Mouse (Mus musculus): ENCODE data around the gene D430042O09Rik.
"Not testable (repeated sequence)": the region's sequence is repeated elsewhere in the genome, so short reads cannot be mapped to it uniquely, and the experiment has no call there.

Gene D430042O09Rik

DNA sequence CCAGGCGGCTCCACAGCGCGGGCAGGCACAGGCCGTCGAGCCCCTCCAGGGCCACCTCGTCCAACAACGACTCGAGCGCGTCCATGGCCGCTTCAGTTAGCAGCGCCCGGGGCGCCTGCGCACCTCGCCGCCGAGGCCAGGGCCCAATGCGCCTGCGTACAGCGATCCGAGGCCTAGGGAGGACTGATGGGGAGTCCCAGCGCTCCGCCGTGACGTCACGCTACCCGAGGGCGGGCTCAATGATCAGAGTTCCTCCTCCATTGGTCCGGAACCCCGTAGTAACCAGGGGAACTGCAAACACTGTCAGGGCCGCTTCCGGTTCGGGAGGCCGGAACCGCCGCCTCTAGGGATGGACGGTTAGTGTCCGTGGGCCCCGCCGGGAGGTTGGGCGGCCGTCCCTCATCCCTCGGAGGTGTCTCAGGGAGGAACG, at the start of gene D430042O09Rik, which contains the start of gene Gtf3c1:
Gene D430042O09Rik, plus strand, starts transcription at position 296 of the 430 bp plus-strand sequence.
Gene Gtf3c1, minus strand, starts transcription at position 188 of the 430 bp plus-strand sequence.
- peak; percentile 99 for DNase-seq (ENCODE audit: low spot score)

GRCm38 (mm10) chr7:125663654-125664053, 44.0 kb upstream of the D430042O09Rik start:
- no peak for DNase-seq (ENCODE audit: low spot score)

GRCm38 (mm10) chr7:125670865-125671264, 36.8 kb upstream of the D430042O09Rik start:
- DNase-seq (ENCODE audit: low spot score) = no peak

- no peak for DNase-seq (ENCODE audit: low spot score)
Observed at GRCm38 (mm10) chr7:125671396-125671795, 36.3 kb upstream of the D430042O09Rik start.

DNA sequence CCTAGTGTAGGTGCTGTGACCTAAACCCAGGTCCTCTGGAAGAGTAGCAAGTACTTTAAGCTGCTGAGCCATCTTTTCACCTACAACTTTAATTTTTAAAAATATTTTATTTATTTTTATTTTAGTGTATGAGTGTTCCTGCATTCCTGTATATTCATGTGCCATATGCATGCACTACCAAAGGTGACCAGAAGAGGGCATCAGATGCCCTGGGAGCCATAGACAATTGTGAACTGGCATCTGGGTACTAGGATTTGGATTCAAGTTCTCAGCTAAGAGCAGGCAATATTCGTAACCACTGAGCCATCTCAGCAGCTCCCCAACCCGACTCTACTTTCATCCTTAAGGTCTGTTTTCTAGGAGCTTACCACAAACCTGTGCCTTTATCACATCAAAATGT, 32.8 kb upstream of the D430042O09Rik start:
- peak; percentile 36 for DNase-seq (ENCODE audit: low spot score)

DNA sequence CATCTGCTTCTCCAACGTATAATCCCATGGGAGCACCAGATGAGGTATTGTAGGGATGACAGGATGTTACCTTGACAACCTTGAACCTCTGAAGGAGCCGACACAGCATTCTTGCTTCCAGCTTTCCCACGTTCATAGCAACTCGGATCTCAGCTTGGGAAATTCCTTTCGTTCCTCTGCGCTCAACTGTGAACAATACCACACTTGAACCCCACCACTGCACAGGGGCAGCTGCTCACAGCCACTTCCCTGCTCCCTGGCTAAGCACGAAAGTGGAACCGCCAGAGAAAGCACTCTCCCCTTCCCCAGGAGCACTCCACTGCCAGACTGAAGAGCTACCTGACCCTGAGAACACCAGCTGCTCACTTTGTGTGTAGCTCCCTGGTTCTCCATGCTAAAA, 28.9 kb upstream of the D430042O09Rik start:
- no peak for DNase-seq (ENCODE audit: low spot score)

- DNase-seq (ENCODE audit: low spot score) = no peak
Observed at GRCm38 (mm10) chr7:125679936-125680335, 27.8 kb upstream of the D430042O09Rik start.

DNA sequence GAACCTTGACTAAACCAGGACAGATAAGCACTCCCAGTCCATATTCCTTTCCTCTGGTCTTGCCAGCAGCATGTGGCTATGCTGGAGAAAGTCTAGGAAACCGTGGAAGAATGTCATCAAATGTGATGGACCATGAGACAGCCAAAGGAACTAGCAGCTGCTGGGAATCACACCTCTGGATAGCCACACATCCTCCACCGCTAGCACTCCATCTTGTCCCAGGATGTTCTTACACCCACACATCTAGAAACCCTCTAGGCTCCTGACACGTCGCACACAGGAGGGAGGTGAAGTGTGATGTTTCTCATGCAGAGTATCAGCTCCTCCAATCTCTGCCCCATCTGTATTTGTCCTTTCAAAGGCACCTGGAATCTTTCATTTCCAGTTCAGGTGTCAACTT, 17.2 kb upstream of the D430042O09Rik start:
- DNase-seq (ENCODE audit: low spot score) = no peak

DNA sequence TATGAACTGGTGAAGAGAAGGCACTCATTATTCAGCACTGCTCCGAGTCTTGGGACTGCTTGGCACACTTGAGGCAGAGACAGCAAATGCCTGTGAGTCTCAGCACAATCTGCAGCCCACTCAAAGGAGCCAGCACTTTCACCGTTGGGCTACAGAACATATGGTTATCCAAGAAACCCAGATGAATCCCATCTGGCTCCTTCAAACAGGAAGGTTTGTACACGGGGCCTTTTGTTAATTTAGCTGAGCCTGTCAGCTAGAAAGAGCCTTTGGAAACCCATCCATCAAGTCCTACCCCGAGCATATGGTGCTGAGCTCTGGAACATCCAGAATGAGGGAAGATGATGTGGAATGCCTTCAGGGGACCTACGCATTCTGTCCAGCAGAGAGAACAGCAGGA, 13.6 kb upstream of the D430042O09Rik start:
- DNase-seq (ENCODE audit: low spot score) = no peak

GRCm38 (mm10) chr7:125702791-125703190, 4.9 kb upstream of the D430042O09Rik start:
- no peak for DNase-seq (ENCODE audit: low spot score)

GRCm38 (mm10) chr7:125707186-125707585, 502 bp upstream of the D430042O09Rik start:
- peak; percentile 75 for DNase-seq (ENCODE audit: low spot score)

DNA sequence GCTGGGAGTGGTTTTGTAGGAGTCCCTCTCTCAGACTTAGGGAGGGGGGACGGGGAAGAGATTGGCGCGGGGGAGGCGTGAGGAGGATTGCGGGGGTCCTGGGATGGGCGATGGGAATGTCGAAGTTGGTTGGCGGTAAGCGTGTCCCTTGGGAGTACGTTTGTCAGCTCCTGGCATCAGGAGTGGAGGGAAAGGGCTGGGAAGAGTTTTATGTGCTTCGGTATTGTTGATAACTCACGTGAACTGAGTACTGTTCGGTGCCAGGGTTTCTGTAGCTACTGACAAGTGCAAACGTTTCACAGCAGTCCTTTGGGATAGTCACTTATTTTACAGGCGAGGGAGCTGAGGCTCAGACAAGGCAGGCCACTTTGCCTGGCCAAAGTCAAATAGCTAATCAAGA, 412 bp downstream of the D430042O09Rik start:
- DNase-seq (ENCODE audit: low spot score) = peak; percentile 53

- DNase-seq (ENCODE audit: low spot score) = not testable (repeated sequence)
Observed at GRCm38 (mm10) chr7:125713542-125714055, 5.9 kb downstream of the D430042O09Rik start.

DNA sequence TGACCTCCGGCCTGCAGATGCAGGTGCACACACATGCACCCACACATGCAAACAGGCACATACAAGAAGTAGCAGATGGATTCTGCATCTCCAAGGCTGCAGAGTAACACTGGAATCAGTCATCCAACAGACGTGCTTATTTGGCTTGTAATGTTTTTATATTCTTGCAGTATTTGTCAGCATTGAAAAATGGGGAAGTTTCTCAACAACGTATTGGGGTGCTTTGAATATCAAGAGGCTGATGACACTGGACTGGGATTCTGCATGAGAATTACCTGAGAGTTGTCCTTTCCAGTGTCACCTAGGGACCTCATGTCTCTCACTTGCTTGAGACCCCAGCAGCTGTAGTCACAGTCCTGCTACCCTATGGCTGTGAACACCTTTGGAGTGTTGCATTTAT, 7.1 kb downstream of the D430042O09Rik start:
- DNase-seq (ENCODE audit: low spot score) = no peak

- DNase-seq (ENCODE audit: low spot score) = no peak
Observed at GRCm38 (mm10) chr7:125716724-125717123, 9.0 kb downstream of the D430042O09Rik start.

DNA sequence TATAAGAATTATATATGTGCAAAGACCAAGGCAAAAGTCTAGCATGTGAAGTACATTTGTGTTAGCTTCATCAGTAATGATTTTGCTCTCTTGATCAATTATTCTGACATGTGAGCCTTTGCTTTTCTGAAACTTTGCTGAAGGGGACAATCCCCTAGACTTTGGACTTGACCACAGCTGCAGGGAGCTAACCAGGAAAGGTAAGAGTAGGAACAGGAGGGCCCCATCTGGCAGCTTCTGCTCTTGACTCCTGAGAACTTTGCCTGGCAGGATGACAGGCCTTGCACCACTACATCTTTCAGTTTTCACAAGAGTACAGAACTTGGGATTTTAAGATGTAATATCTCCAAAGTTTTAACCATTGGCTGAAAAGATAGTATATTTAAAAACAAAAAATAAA, 9.9 kb downstream of the D430042O09Rik start:
- no peak for DNase-seq (ENCODE audit: low spot score)

DNA sequence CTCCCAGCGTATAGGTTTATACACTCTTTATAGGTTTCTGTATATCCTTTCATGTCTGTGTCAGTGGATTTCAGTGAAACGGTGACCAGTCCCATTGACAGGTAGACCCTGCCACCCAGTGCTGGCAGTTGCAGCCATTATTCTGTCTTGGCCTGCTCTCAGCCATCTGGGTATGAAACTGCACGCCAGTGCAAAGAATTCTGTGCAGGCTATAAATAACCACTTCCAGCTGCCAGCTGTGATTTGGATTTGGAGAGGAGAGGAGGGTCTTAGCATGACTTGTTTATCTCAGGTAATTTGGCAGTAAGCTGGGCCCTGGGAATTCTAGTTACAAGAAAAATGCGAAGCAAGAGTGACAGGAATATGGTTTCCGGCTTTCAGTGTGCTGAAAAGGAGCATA, 12.7 kb downstream of the D430042O09Rik start:
- no peak for DNase-seq (ENCODE audit: low spot score)

DNA sequence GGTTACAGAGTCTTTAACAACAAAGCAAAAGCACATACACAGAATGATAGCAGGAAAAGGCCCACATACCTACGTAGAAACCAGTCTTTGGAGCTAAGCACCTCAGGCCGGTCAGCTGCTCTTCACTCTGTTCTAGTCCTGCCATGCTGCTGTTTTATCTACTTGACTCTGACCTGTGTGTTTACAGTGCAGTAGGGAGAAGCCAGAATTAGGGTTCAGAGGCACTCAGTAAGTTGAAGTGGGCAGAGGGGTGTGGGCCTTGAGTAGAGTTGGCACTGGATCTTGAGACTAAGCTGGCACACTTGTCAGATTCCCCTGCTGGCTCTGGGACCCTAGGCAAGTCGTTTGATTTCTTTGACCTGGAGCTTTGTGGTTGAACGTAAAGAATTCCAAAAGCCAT, 13.3 kb downstream of the D430042O09Rik start:
- no peak for DNase-seq (ENCODE audit: low spot score)

DNA sequence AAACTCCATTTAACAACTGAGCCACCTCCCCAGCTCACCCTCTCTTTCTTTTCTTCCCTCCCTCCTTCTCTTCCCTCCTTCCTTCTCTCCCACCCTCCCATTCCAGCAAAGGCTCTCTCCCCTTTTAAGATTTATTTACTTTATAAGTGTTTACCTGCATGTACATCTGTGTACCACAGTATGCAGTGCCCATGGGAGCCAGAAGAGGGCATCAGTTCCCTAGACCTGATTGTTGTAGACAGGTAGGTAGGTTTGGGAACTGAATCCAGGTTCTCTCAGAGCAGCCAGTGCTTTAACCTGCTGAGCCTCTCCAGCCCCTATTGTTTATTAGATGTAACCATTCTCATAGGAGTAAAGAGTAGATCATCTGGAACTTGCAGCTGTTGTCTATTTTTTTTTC, 14.4 kb downstream of the D430042O09Rik start:
- no peak for DNase-seq (ENCODE audit: low spot score)

DNA sequence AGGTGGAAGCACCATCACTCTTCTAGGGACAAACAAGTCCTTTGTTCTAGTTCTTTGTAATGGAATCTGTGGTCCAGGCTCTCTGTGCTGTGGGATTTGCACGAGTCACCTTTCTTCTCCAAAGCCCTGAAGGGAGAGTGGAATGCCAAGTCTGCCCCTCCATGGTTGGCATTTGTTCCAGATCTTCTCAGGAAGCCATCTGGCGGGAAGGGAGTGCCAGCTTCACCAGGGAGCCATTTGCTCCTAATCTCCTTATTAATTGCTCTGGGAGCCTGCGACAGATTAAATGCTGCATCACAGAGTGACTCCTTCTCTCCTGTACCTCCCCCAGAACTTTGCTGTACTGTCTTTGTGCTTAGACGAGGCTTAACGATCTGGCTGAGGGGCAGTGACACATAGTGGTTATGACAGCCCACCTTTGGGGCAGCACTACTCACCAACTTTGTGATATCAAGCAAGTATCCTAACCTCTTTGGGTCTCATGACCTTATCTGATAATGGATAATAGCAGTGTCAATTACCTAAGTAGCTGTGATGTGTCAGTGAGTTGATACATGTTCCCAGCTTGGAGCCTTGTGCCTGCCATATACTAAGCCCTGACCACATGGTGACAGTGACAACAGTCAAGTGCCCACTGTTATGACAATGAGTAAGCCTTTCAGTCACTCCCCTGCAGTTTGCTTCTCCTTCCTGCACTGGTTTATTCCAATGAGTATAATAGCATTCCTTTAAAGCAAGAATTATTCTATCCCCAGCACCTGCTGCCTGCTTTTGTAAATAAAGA, 15.7 kb downstream of the D430042O09Rik start:
- DNase-seq (ENCODE audit: low spot score) = peak; percentile 65

DNA sequence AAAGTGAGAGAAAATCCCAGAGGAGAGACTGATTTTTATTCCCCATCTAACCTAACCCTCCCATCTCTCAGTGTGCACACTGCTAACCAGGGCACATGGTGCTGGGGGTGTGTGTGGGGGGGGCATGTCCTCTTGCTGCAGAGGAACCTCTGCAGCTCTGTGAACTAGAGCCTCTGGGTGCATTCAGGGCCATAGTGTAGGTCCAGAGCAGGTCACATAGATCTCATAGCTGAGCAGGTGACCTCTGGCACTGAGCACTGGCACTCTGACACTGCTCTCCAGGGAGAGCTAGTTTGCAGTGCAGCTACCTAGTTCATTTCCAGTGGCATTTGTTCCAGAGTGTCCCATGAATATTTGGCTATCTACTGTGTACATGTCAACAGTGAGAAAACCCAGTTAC, 24.0 kb downstream of the D430042O09Rik start:
- DNase-seq (ENCODE audit: low spot score) = no peak

DNA sequence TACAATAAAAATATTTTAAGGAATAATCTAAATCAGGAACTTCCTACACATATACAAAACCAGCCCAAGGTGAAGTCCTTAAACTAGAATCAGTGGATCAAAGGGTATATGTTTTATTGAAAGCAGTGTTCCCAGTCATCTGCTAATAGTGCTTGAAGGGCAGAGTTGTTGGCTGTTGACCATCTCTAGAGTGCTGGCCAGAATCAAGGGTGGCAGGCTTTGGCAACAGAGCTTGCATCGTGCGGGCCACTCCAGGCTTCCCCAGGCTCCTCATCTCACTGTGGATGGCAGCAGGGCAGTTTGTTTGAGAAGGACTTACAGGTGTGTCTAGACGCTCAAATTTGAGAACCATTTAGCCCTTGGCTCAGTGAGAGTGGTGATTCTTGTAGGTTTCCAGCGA, 26.1 kb downstream of the D430042O09Rik start:
- DNase-seq (ENCODE audit: low spot score) = no peak

DNA sequence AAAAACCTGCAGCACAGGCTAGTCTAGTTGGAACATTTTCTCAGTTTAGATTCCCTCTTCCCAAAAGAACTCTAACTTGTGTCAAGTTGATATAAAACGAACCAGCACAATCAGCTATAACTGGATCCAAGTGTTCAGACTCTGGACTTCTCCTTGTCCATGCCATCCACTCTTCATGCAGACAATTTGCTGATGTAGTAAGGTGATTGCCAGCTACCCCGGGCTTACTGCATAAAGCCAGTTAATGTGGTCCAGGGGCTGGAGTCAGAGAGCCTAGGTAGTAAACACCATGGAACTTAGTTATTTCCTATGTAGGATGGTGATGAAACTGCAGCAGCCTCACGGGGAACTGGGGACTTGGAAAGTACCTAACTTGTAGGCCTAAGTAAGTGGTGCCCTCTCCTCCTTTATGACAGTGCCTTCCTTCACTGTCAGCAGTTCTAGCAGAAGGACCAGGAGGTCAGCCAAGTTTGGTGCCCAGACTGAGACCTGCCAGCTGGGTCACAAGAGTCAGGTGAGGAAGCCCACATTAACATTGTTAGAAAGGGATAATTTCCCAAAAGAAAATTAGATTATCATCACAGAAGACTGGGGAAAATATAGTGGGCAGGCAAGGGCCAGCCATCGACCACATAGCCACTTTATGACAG, 28.8 kb downstream of the D430042O09Rik start:
- no peak for DNase-seq (ENCODE audit: low spot score)
